8 mouse cellular contexts compared by ENCODE assay signal in the genomic region with DNA sequence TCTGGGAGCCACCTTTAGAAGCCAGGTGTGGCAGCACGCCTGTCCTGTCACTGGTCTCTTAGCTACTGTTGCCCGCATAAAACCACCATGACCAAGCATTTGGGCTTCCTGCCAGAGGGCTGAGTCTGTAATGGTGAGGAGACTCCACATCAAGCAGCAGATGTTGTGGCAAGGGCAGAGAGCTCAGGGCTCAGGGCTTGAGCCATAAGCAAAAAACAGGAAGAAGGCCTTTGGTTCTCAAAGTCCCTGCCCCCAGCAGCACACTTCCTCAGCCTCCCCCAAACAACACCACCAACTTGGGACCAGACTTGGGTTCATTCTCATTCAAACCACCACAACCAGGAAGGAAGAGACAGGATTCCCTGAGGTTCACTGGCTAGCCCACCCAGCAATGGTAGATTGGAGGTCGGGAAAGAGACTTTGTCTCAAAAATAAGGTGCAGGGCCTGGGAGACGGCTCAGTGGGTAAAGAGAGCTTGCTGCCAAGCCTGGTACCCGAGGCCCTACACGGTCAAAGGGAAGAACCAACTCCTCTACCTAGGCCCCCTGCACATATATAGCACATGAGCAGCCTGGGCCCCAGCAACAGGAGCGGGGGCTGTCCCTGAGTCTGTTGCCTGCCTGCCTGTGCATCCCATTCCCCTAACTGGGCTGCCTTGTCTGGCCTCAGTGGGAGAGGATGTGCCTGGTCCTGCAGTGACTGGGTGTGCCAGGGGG. TPM values are rescaled to one million over a fixed set of nuclear protein-coding genes. Genes with fewer than 3 reads are reported as not detected.
A peak's percentile ranks its signal among the peaks of the same experiment; 100 is the strongest.
DNase-seq lines count a peak whose midpoint lies in the region; ATAC-seq and TF ChIP-seq lines count a peak whose summit lies in the region.

No protein-coding gene starts in this region.

- peak; percentile 46; the same call in 1 of the 2 replicates for ATAC-seq in G1E (ENCODE audit: extremely low read depth, insufficient number of reproducible peaks, low FRiP score, poor library complexity, severe bottlenecking)
- ATAC-seq in common myeloid progenitor, adult 5-6 weeks (replicated peaks; ENCODE audit: low read depth, poor library complexity, severe bottlenecking) = peak; percentile 92
- no peak; the same call in 1 of the 2 replicates for ATAC-seq in liver, embryonic 12.5 days
- ATAC-seq in hindbrain, embryonic 14.5 days (ENCODE audit: low FRiP score) = no peak

- no peak overlapping the region; the same call in 1 of the 2 replicates for H3K4me3 ChIP-seq in G1E (ENCODE audit: low read depth, low read length)
- H3K4me3 ChIP-seq in liver, embryonic 12.5 days = no peak overlapping the region
- no peak overlapping the region for H3K4me3 ChIP-seq in hindbrain, embryonic 14.5 days (replicated peaks; ENCODE audit: low read length)

- H3K9me3 ChIP-seq in G1E (replicated peaks) = no peaks in the 10 kb centered on the region
- no peaks in the 10 kb centered on the region for H3K9me3 ChIP-seq in liver, embryonic 12.5 days (replicated peaks)
- H3K9me3 ChIP-seq in hindbrain, embryonic 14.5 days (ENCODE audit: control insufficient read depth, low read length) = no peaks in the 10 kb centered on the region

- H3K27ac ChIP-seq in liver, embryonic 12.5 days = peak overlapping the region; percentile 34
- no peak overlapping the region for H3K27ac ChIP-seq in hindbrain, embryonic 14.5 days

- H3K4me1 ChIP-seq in G1E (ENCODE audit: insufficient read depth, low read depth, low read length) = peaks cover 30% of the 10 kb centered on the region
- peaks cover 30% of the 10 kb centered on the region for H3K4me1 ChIP-seq in liver, embryonic 12.5 days
- H3K4me1 ChIP-seq in hindbrain, embryonic 14.5 days (replicated peaks; ENCODE audit: control insufficient read depth, insufficient read depth, low read length) = no peaks in the 10 kb centered on the region

- WGBS in liver, embryonic 12.5 days (ENCODE audit: insufficient replicate concordance) = 35% methylated on average over 7 of the region's 7 CpGs
- WGBS in hindbrain, embryonic 14.5 days = 80% methylated on average over 7 of the region's 7 CpGs

- peak; percentile 61 for DNase-seq in layer of hippocampus, adult 11-12 months (ENCODE audit: low spot score)
- no peak for DNase-seq in layer of hippocampus, adult 9-10 months (ENCODE audit: low spot score)
- peak; percentile 45 for DNase-seq in G1E (ENCODE audit: low spot score)
- peak; percentile 55 for DNase-seq in splenic B cell, adult 2 months (ENCODE audit: low read depth, low spot score)
- no peak for DNase-seq in hindbrain, embryonic 14.5 days (ENCODE audit: low spot score)
- DNase-seq in embryo, embryonic 10 days (ENCODE audit: low spot score) = no peak

- TF ChIP-seq CTCF in G1E (IDR thresholded peaks at IDR 0.05; ENCODE audit: low read depth, low read length) = no peak

- no peaks in the 10 kb centered on the region for H3K36me3 ChIP-seq in G1E (replicated peaks)
- H3K36me3 ChIP-seq in liver, embryonic 12.5 days = no peaks in the 10 kb centered on the region
- H3K36me3 ChIP-seq in splenic B cell, adult 2 months (ENCODE audit: control insufficient read depth, insufficient read depth, low read length, poor library complexity, severe bottlenecking) = no peaks in the 10 kb centered on the region
- peaks cover 11% of the 10 kb centered on the region; the same call in 1 of the 2 replicates for H3K36me3 ChIP-seq in hindbrain, embryonic 14.5 days (replicated peaks; ENCODE audit: control insufficient read depth, insufficient read depth)

- H3K9ac ChIP-seq in liver, embryonic 12.5 days = no peak overlapping the region
- no peak overlapping the region for H3K9ac ChIP-seq in hindbrain, embryonic 14.5 days

- H3K4me2 ChIP-seq in liver, embryonic 12.5 days = no peak overlapping the region
- no peak overlapping the region for H3K4me2 ChIP-seq in hindbrain, embryonic 14.5 days (replicated peaks)

- H3K27me3 ChIP-seq in G1E (ENCODE audit: insufficient read depth, low read length) = peaks cover 16% of the 10 kb centered on the region
- no peaks in the 10 kb centered on the region for H3K27me3 ChIP-seq in liver, embryonic 12.5 days (replicated peaks)
- no peaks in the 10 kb centered on the region for H3K27me3 ChIP-seq in splenic B cell, adult 2 months (ENCODE audit: control insufficient read depth, insufficient read depth, low read length, poor library complexity, severe bottlenecking)
- H3K27me3 ChIP-seq in hindbrain, embryonic 14.5 days (ENCODE audit: control insufficient read depth, insufficient read depth, low read length) = no peaks in the 10 kb centered on the region

RNA-seq across cellular contexts. Expression of gene Tmem38a, which starts 11.4 kb away (rescaled TPM):
- total RNA-seq in G1E (2014; fragmentation: Nextera tagmentation) (3.3 and 3.5 TPM in 2 replicates), G1E (2017) (1.6 and 2.6 TPM in 2 replicates)
- 2.8 and 3.1 TPM in 2 replicates for polyA plus RNA-seq in G1E (2012)
- 0.59 and 0.97 TPM in 2 replicates for total RNA-seq in common myeloid progenitor, adult 5-6 weeks (2017)
- polyA plus RNA-seq in liver, embryonic 12.5 days (2016; fragmentation: Nextera tagmentation; extraction: Ambion mirVana) = 2.5 TPM in 2 replicates
- 34.2 TPM in 2 replicates for polyA plus RNA-seq in hindbrain, embryonic 14.5 days (2014; fragmentation: Nextera tagmentation; extraction: Ambion mirVana)

RNA-seq across cellular contexts. Expression of gene Smim7, which starts 12.3 kb away (rescaled TPM):
- total RNA-seq in G1E (2014; fragmentation: Nextera tagmentation) = 26.8 and 36.6 TPM in 2 replicates
- total RNA-seq in G1E (2017) = 30.6 and 32.9 TPM in 2 replicates
- 14.3 and 15.8 TPM in 2 replicates for polyA plus RNA-seq in G1E (2012)
- 57.2 and 60.7 TPM in 2 replicates for total RNA-seq in common myeloid progenitor, adult 5-6 weeks (2017)
- polyA plus RNA-seq in liver, embryonic 12.5 days (2016; fragmentation: Nextera tagmentation; extraction: Ambion mirVana) = 55.1 and 57.8 TPM in 2 replicates
- 131 and 140 TPM in 2 replicates for polyA plus RNA-seq in hindbrain, embryonic 14.5 days (2014; fragmentation: Nextera tagmentation; extraction: Ambion mirVana)

RNA-seq across cellular contexts. Expression of gene Med26, which starts 35.1 kb away (rescaled TPM):
- total RNA-seq in G1E (2014; fragmentation: Nextera tagmentation) (14.8 and 17.9 TPM in 2 replicates), G1E (2017) (6.9 and 7.6 TPM in 2 replicates)
- 43.8 and 61.3 TPM in 2 replicates for polyA plus RNA-seq in G1E (2012)
- total RNA-seq in common myeloid progenitor, adult 5-6 weeks (2017) = 9.6 and 12.4 TPM in 2 replicates
- polyA plus RNA-seq in liver, embryonic 12.5 days (2016; fragmentation: Nextera tagmentation; extraction: Ambion mirVana) = 11.3 and 11.6 TPM in 2 replicates
- 13.4 and 15.8 TPM in 2 replicates for polyA plus RNA-seq in hindbrain, embryonic 14.5 days (2014; fragmentation: Nextera tagmentation; extraction: Ambion mirVana)

Comparison
In these comparisons a context has a peak if more than half of its experiments do, and no peak if none do; other contexts are left out.
1. DNase-seq: peak in layer of hippocampus, adult 11-12 months (single experiment), G1E (single experiment) and splenic B cell, adult 2 months (single experiment); none in layer of hippocampus, adult 9-10 months (single experiment), hindbrain, embryonic 14.5 days (single experiment) and embryo, embryonic 10 days (single experiment).
2. ATAC-seq: peak in G1E (single experiment) and common myeloid progenitor, adult 5-6 weeks (single experiment); none in liver, embryonic 12.5 days (single experiment) and hindbrain, embryonic 14.5 days (single experiment).